In genomic region chr11:95263816-95264454, GRCm38 (mm10) we compare ENCODE assay signal across 9 mouse cellular contexts. TPM values are rescaled to one million over a fixed set of nuclear protein-coding genes. Genes with fewer than 3 reads are reported as not detected.
A peak's percentile ranks its signal among the peaks of the same experiment; 100 is the strongest.
DNase-seq lines count a peak whose midpoint lies in the region; ATAC-seq and TF ChIP-seq lines count a peak whose summit lies in the region.
"Had no signal": no experiment of that assay in that cellular context is flagged by ENCODE, and none has a peak within 500 bp of the region (broad histone marks: within the 10 kb centered on the region; RNA-seq: fewer than 3 reads in every experiment).

No protein-coding gene starts in this region.

- no peak for TF ChIP-seq EP300 in liver, postnatal 0 days (IDR thresholded peaks at IDR 0.05; ENCODE audit: low read depth)

- H3K9me3 ChIP-seq in liver, postnatal 0 days (ENCODE audit: low read length) = no peaks in the 10 kb centered on the region
- H3K9me3 ChIP-seq in heart, embryonic 10.5 days = no peaks in the 10 kb centered on the region
- no peaks in the 10 kb centered on the region for H3K9me3 ChIP-seq in kidney, embryonic 15.5 days (replicated peaks)

- H3K27ac ChIP-seq in liver, adult 2 months (replicated peaks; ENCODE audit: insufficient read depth, low read depth, low read length) = no peak overlapping the region
- H3K27ac ChIP-seq in liver, postnatal 0 days (ENCODE audit: low read depth) = no peak overlapping the region
- H3K27ac ChIP-seq in heart, embryonic 10.5 days = 0 out of 2 replicates have a peak overlapping the region, but pooled peaks have one; percentile 10
- H3K27ac ChIP-seq in kidney, embryonic 15.5 days = peak overlapping the region; percentile 76

- no peak for ATAC-seq in liver, postnatal 0 days
- no peak for ATAC-seq in kidney, embryonic 15.5 days (replicated peaks; ENCODE audit: low FRiP score)
- no peak for ATAC-seq in megakaryocyte-erythroid progenitor cell, adult 5-6 weeks (replicated peaks; ENCODE audit: low FRiP score, low TSS enrichment, poor library complexity, severe bottlenecking)

- no peak for TF ChIP-seq CTCF in liver, adult 2 months (IDR thresholded peaks at IDR 0.05; ENCODE audit: low read depth, low read length)
- TF ChIP-seq CTCF in liver, postnatal 0 days (IDR thresholded peaks at IDR 0.05; ENCODE audit: low read depth) = no peak

- no peaks in the 10 kb centered on the region for H3K79me2 ChIP-seq in liver, adult 2 months (ENCODE audit: control insufficient read depth, insufficient read depth, low read length)

- peak; percentile 25 for DNase-seq in liver, adult 2 months (ENCODE audit: extremely low read depth, low read depth, low spot score)
- DNase-seq in liver, postnatal 0 days = no peak
- no peak for DNase-seq in heart, embryonic 10.5 days (ENCODE audit: low spot score)
- DNase-seq in retina, postnatal 7 days (ENCODE audit: low read depth, low spot score) = peak; percentile 71
- DNase-seq in testis, postnatal 14 days (ENCODE audit: low spot score) = no peak
- DNase-seq in cerebellum, postnatal 4 days (ENCODE audit: low spot score in 2 of 2) = no peak
- DNase-seq: cerebellum, adult 2 months had no signal

- H3K4me1 ChIP-seq in liver, adult 2 months (ENCODE audit: control insufficient read depth, insufficient read depth, low read length) = peaks cover 13% of the 10 kb centered on the region; the same call in 1 of the 2 replicates
- H3K4me1 ChIP-seq in liver, postnatal 0 days (ENCODE audit: insufficient read depth) = peaks cover 32% of the 10 kb centered on the region
- peaks cover 30% of the 10 kb centered on the region for H3K4me1 ChIP-seq in heart, embryonic 10.5 days
- H3K4me1 ChIP-seq in kidney, embryonic 15.5 days = peaks cover 17% of the 10 kb centered on the region; the same call in 1 of the 2 replicates

- H3K27me3 ChIP-seq in liver, adult 2 months (ENCODE audit: control insufficient read depth, insufficient read depth, low read length) = no peaks in the 10 kb centered on the region
- H3K27me3 ChIP-seq in liver, postnatal 0 days (ENCODE audit: insufficient read depth, low read length) = no peaks in the 10 kb centered on the region
- H3K27me3 ChIP-seq in heart, embryonic 10.5 days (ENCODE audit: insufficient read depth, poor library complexity, severe bottlenecking) = peaks cover 8% of the 10 kb centered on the region; the same call in 1 of the 2 replicates
- no peaks in the 10 kb centered on the region for H3K27me3 ChIP-seq in kidney, embryonic 15.5 days

- H3K9ac ChIP-seq in liver, adult 2 months (ENCODE audit: low read depth, low read length) = no peak overlapping the region
- no peak overlapping the region for H3K9ac ChIP-seq in liver, postnatal 0 days (replicated peaks)
- no peak overlapping the region for H3K9ac ChIP-seq in kidney, embryonic 15.5 days

- no peaks in the 10 kb centered on the region for H3K36me3 ChIP-seq in liver, adult 2 months (ENCODE audit: control insufficient read depth, insufficient read depth, low read length)
- H3K36me3 ChIP-seq in liver, postnatal 0 days (replicated peaks; ENCODE audit: insufficient read depth, low read length) = 0 out of 2 replicates have a peak, but pooled peaks cover 2% of the 10 kb centered on the region
- peaks cover 3% of the 10 kb centered on the region for H3K36me3 ChIP-seq in heart, embryonic 10.5 days
- peaks cover 15% of the 10 kb centered on the region; the same call in 1 of the 2 replicates for H3K36me3 ChIP-seq in kidney, embryonic 15.5 days

- H3K4me2 ChIP-seq in liver, postnatal 0 days (ENCODE audit: low read depth, low read length) = no peak overlapping the region
- H3K4me2 ChIP-seq in kidney, embryonic 15.5 days = no peak overlapping the region

- no peak for TF ChIP-seq POLR2A in liver, adult 2 months (IDR thresholded peaks at IDR 0.05; ENCODE audit: extremely low read depth, insufficient read depth, low read length)

- WGBS in liver, adult 2 months = 76% methylated on average over 11 of the region's 11 CpGs
- WGBS in liver, postnatal 0 days (ENCODE audit: insufficient replicate concordance) = 72% methylated on average over 11 of the region's 11 CpGs
- 19% methylated on average over 11 of the region's 11 CpGs for WGBS in heart, embryonic 10.5 days
- 34% methylated on average over 11 of the region's 11 CpGs for WGBS in kidney, embryonic 15.5 days

- no peak overlapping the region for H3K4me3 ChIP-seq in liver, adult 2 months (ENCODE audit: insufficient read depth, low read depth, low read length)
- no peak overlapping the region for H3K4me3 ChIP-seq in liver, postnatal 0 days (ENCODE audit: low read depth, low read length)
- no peak overlapping the region for H3K4me3 ChIP-seq in heart, embryonic 10.5 days
- H3K4me3 ChIP-seq in kidney, embryonic 15.5 days (replicated peaks) = no peak overlapping the region

RNA-seq across cellular contexts. Expression of gene Tac4, which starts 2.6 kb away (rescaled TPM):
- not detected in 2 replicates for total RNA-seq in liver, adult 2 months (2014; rRNA removed)
- polyA plus RNA-seq in liver, adult 2 months (2012; rRNA removed) = not detected in 2 replicates
- not detected in 2 replicates for polyA plus RNA-seq in liver, postnatal 0 days (2015; fragmentation: Nextera tagmentation; extraction: Ambion mirVana)
- polyA plus RNA-seq in heart, embryonic 10.5 days (2016; fragmentation: Nextera tagmentation; extraction: Ambion mirVana) = not detected in 2 replicates
- polyA plus RNA-seq in kidney, embryonic 15.5 days (2015; fragmentation: Nextera tagmentation; extraction: Ambion mirVana) = 0.17 TPM in 1 of 2 replicates, not detected in the other
- not detected in 2 replicates for total RNA-seq in megakaryocyte-erythroid progenitor cell, adult 5-6 weeks (2014; fragmentation: Nextera tagmentation)
- not detected in 2 replicates for total RNA-seq in megakaryocyte-erythroid progenitor cell, adult 5-6 weeks (2017)

RNA-seq across cellular contexts. Expression of gene Kat7, which starts 46.1 kb away (rescaled TPM):
- total RNA-seq in liver, adult 2 months (2014; rRNA removed) = 12.2 and 15.6 TPM in 2 replicates
- 12.9 and 13.1 TPM in 2 replicates for polyA plus RNA-seq in liver, adult 2 months (2012; rRNA removed)
- 16.8 and 19.4 TPM in 2 replicates for polyA plus RNA-seq in liver, postnatal 0 days (2015; fragmentation: Nextera tagmentation; extraction: Ambion mirVana)
- 66.0 and 68.5 TPM in 2 replicates for polyA plus RNA-seq in heart, embryonic 10.5 days (2016; fragmentation: Nextera tagmentation; extraction: Ambion mirVana)
- polyA plus RNA-seq in kidney, embryonic 15.5 days (2015; fragmentation: Nextera tagmentation; extraction: Ambion mirVana) = 78.7 and 83.4 TPM in 2 replicates
- 62.2 and 67.6 TPM in 2 replicates for total RNA-seq in megakaryocyte-erythroid progenitor cell, adult 5-6 weeks (2014; fragmentation: Nextera tagmentation)
- 60.5 and 78.9 TPM in 2 replicates for total RNA-seq in megakaryocyte-erythroid progenitor cell, adult 5-6 weeks (2017)

Comparison
In these comparisons a context has a peak if more than half of its experiments do, and no peak if none do; other contexts are left out.
1. DNase-seq: peak in liver, adult 2 months (single experiment) and retina, postnatal 7 days (single experiment); none in liver, postnatal 0 days (single experiment), heart, embryonic 10.5 days (single experiment), testis, postnatal 14 days (single experiment) and cerebellum, postnatal 4 days (0 of 2).
2. H3K27ac ChIP-seq: peak in heart, embryonic 10.5 days (single experiment) and kidney, embryonic 15.5 days (single experiment); none in liver, adult 2 months (single experiment) and liver, postnatal 0 days (single experiment).